Mouse (Mus musculus): ENCODE measurements around the gene Igsf11. TPM values are rescaled to one million over a fixed set of nuclear protein-coding genes. Genes with fewer than 3 reads are reported as not detected.

Igsf11 gene
- total and polyA plus RNA-seq, 3 experiments, result 0.05 to 0.19 TPM; not detected in 1

DNA sequence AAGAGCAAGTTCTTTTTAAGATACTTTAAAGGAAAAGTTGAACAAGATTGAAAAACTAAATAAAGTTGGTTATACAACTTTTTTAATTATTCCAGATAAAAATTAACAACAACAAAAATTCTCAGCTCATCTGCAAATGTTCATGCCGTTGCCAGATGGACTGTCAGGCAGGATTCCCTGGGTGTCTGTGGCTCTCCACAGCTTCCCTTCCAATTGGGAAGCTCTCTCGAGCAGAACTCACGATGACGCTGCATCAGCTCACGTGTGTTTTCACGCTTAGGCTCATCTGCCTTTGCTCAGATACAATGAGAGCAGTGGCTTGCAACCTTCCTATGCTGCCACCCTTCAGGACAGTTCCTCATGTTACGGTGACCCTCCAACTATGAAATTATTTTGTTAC is 101.2 kb downstream of the Igsf11 start:
- no peak overlapping the region for H3K27ac ChIP-seq (ENCODE audit: insufficient read depth, low read depth)
- no peak overlapping the region for H3K4me3 ChIP-seq (replicated peaks in 1 of 3; ENCODE audit: low read depth in 2 of 3, low read length in 2 of 3, poor library complexity in 1 of 3)
- H3K4me1 ChIP-seq (ENCODE audit: control insufficient read depth in 1 of 2, insufficient read depth in 2 of 2), result no peaks in the 10 kb centered on the region
- in situ Hi-C loops (cut with MboI; ENCODE audit: low pct_ligation_motif_present, low pct_unique_long_range_greater_than_20kb, low sequenced_read_pairs) (no loop called here), dilution Hi-C loops (cut with MboI; ENCODE audit: extremely low pct_ligation_motif_present, extremely low pct_unique_long_range_greater_than_20kb, low sequenced_read_pairs) (no loop called here)
- no peaks in the 10 kb centered on the region for H3K36me3 ChIP-seq (replicated peaks in 1 of 2; ENCODE audit: control insufficient read depth in 1 of 2, insufficient read depth in 1 of 2, low read length in 1 of 2)
- no peak overlapping the region for H3K9ac ChIP-seq (ENCODE audit: insufficient read depth, low read depth)
- TF ChIP-seq MAFK (IDR thresholded peaks at IDR 0.05; ENCODE audit: insufficient replicate concordance, low read length), result no peak
- no peak for TF ChIP-seq ELF1 (IDR thresholded peaks at IDR 0.05; ENCODE audit: low read depth, low read length)
- no peak for TF ChIP-seq JUN (IDR thresholded peaks at IDR 0.05; ENCODE audit: insufficient read depth, low read depth, low read length)
- no peak for TF ChIP-seq CHD2 (IDR thresholded peaks at IDR 0.05; ENCODE audit: low read length)
- TF ChIP-seq E2F4 (IDR thresholded peaks at IDR 0.05; ENCODE audit: insufficient replicate concordance, low read depth, low read length), result no peak
- no peak for TF ChIP-seq IRF4 (IDR thresholded peaks at IDR 0.05; ENCODE audit: low read depth, low read length)
- no peak for TF ChIP-seq TBP (conservative IDR thresholded peaks at IDR 0.05; ENCODE audit: low read depth, low read length)
- no peaks in the 10 kb centered on the region for H3K9me3 ChIP-seq (replicated peaks; ENCODE audit: low read length)
- H3K27me3 ChIP-seq (replicated peaks), result no peaks in the 10 kb centered on the region
- DNase-seq (ENCODE audit: extremely low read depth), result no peak
- no peaks in the 10 kb centered on the region for H3K79me2 ChIP-seq (replicated peaks; ENCODE audit: control insufficient read depth, extremely low read depth, insufficient read depth, poor library complexity, severe bottlenecking)
- H3K4me2 ChIP-seq (ENCODE audit: insufficient read depth, low read depth, poor library complexity, severe bottlenecking), result no peak overlapping the region

DNA sequence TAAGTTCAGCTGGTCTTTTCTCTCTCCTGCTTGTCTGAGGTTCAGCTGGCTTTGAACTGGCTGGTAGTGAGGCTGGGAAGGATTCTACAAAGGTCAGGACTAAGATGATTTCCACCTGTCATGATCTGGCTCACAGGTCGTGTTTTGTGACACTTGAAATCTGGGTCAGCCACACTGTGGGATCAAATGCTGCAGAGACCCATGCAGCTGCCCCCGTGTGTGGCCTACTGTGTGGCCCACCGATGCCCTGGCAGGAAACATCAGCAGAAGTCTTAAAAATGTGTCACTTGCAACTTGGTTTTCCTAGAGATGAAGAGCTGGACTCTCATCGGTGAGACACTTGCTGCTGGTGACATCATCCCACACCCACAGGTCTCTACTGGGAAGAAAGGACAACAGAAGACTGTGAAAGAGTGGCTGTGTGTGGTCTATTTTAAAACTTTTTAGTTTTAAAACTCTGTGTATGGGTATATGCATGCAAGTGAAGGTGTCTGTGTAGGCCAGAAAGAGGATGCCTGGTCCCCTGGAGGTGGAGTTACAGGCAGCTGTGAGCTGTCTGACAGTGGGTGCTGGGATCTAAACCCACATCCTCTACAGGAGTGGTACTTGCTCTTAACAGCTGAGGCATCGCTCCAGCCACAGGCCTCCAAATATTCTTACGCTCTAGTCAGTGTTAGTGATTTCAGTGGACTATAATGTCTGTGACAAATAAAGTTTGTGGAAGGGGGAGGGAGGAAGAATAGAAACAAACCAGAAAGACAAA is 106.2 kb downstream of the Igsf11 start:
- no peak overlapping the region for H3K4me2 ChIP-seq (ENCODE audit: insufficient read depth, low read depth, poor library complexity, severe bottlenecking)
- H3K36me3 ChIP-seq (replicated peaks in 1 of 2; ENCODE audit: control insufficient read depth in 1 of 2, insufficient read depth in 1 of 2, low read length in 1 of 2), result no peaks in the 10 kb centered on the region
- TF ChIP-seq MYC (IDR thresholded peaks at IDR 0.05; ENCODE audit: low read depth, low read length) (no peak), NRF1 (IDR thresholded peaks at IDR 0.05; ENCODE audit: low read depth, low read length) (no peak), SMC3 (IDR thresholded peaks at IDR 0.05; ENCODE audit: low read depth, low read length) (no peak), MAZ (IDR thresholded peaks at IDR 0.05; ENCODE audit: low read depth, low read length) (no peak), CHD2 (IDR thresholded peaks at IDR 0.05; ENCODE audit: low read length) (no peak), JUN (IDR thresholded peaks at IDR 0.05; ENCODE audit: insufficient read depth, low read depth, low read length) (no peak), IRF4 (IDR thresholded peaks at IDR 0.05; ENCODE audit: low read depth, low read length) (no peak), E2F4 (IDR thresholded peaks at IDR 0.05; ENCODE audit: insufficient replicate concordance, low read depth, low read length) (no peak), MXI1 (IDR thresholded peaks at IDR 0.05; ENCODE audit: low read depth, low read length) (no peak), POLR2AphosphoS2 (IDR thresholded peaks at IDR 0.05; ENCODE audit: low read depth, low read length) (no peak), CHD1 (IDR thresholded peaks at IDR 0.05; ENCODE audit: low read depth, low read length) (no peak), CTCF (conservative IDR thresholded peaks at IDR 0.05 in 1 of 2, IDR thresholded peaks at IDR 0.05 in 1 of 2; ENCODE audit: low read depth in 2 of 2, low read length in 2 of 2) (no peak), EP300 (IDR thresholded peaks at IDR 0.05; ENCODE audit: low read length) (no peak), ZNF384 (IDR thresholded peaks at IDR 0.05; ENCODE audit: low read depth, low read length) (no peak), MAX (IDR thresholded peaks at IDR 0.05; ENCODE audit: low read length) (no peak), USF2 (conservative IDR thresholded peaks at IDR 0.05; ENCODE audit: low read depth, low read length) (no peak)
- in situ Hi-C loops (cut with MboI; ENCODE audit: low pct_ligation_motif_present, low pct_unique_long_range_greater_than_20kb, low sequenced_read_pairs) (no loop called here), dilution Hi-C loops (cut with MboI; ENCODE audit: extremely low pct_ligation_motif_present, extremely low pct_unique_long_range_greater_than_20kb, low sequenced_read_pairs) (no loop called here)
- peaks cover 2% of the 10 kb centered on the region for H3K27me3 ChIP-seq (replicated peaks)
- H3K9ac ChIP-seq (ENCODE audit: insufficient read depth, low read depth), result no peak overlapping the region
- no peak overlapping the region for H3K27ac ChIP-seq (ENCODE audit: insufficient read depth, low read depth)
- H3K4me1 ChIP-seq (ENCODE audit: control insufficient read depth in 1 of 2, insufficient read depth in 2 of 2), result no peaks in the 10 kb centered on the region; a peak in 1 of 4 replicates
- no peaks in the 10 kb centered on the region for H3K9me3 ChIP-seq (replicated peaks; ENCODE audit: low read length)
- H3K4me3 ChIP-seq (replicated peaks in 1 of 3; ENCODE audit: low read depth in 2 of 3, low read length in 2 of 3, poor library complexity in 1 of 3), result no peak overlapping the region
- DNase-seq (ENCODE audit: extremely low read depth), result no peak
- no peaks in the 10 kb centered on the region for H3K79me2 ChIP-seq (replicated peaks; ENCODE audit: control insufficient read depth, extremely low read depth, insufficient read depth, poor library complexity, severe bottlenecking)

Measured in CH12.LX (cell line).